Mouse (Mus musculus) MEL (cell line): ENCODE measurements at regions not wholly inside any gene's neighbourhood (a gene's known extent, or its start where the extent isn't known, plus 50 kb on each side); places are given as distances from the start of the nearest gene placed in this dataset.

ENCODE experiments used
- CTCF ChIP-seq, 3 experiments: IDR thresholded peaks in 2 of 3; conservative IDR thresholded peaks in 1 of 3; 2 replicates each; pipeline ENCODE4 v1.5.1; 2011 to 2012; ENCODE audit warnings: low read length in 3 of 3, low read depth in 2 of 3, mild to moderate bottlenecking in 2 of 3, improper control_type of control experiment in 1 of 3, inconsistent platforms in 1 of 3, mixed read lengths in 1 of 3, moderate library complexity in 1 of 3; ENCODE audit not compliant: control insufficient read depth in 1 of 3, insufficient read depth in 1 of 3, poor library complexity in 1 of 3, severe bottlenecking in 1 of 3
- KAT2A ChIP-seq: conservative IDR thresholded peaks from 2 replicates; pipeline ENCODE4 v1.6.1; 2012; ENCODE audit warnings: low read depth, low read length, improper control_type of control experiment, inconsistent platforms
- POLR2A ChIP-seq, 2 experiments: IDR thresholded peaks; 2 replicates each; pipeline ENCODE4 v1.6.1; 2011 to 2012; ENCODE audit warnings: low read length in 2 of 2, mild to moderate bottlenecking in 2 of 2, control low read depth in 1 of 2, improper control_type of control experiment in 1 of 2, low read depth in 1 of 2, moderate library complexity in 1 of 2; ENCODE audit not compliant: control insufficient read depth in 1 of 2, insufficient read depth in 1 of 2, poor library complexity in 1 of 2
- POLR2AphosphoS2 ChIP-seq: IDR thresholded peaks from 2 replicates; pipeline ENCODE4 v1.6.1; 2011; ENCODE audit warnings: low read length, improper control_type of control experiment

DNA sequence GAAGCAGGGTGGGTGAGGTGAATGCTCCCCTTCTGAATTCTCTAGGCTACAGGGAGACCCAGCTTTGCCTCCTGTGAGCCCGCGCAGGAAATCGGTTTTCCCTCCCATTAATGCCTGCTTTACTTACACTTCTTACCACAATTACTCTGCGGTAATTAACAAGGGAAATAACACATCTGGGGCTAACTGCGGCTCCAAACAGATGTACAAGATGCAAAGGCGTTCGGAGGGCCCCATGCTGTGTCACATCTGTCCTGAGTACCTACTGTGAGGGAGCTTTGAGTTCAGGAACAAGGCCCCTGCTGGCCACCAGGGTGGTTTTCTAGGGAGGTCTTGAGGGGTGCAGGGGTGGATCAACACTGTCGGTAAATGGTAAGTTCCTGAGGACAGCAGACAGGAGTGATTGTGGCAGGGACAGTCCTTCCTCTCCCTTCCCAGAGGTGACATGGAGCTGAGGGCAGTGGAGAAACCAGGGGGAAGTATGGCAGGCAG, 184.0 kb upstream of the Zfp618 start:
- TF ChIP-seq CTCF (IDR thresholded peaks at IDR 0.05 in 2 of 3, conservative IDR thresholded peaks at IDR 0.05 in 1 of 3; ENCODE audit: control insufficient read depth in 1 of 3, insufficient read depth in 1 of 3, low read depth in 2 of 3, low read length in 3 of 3, poor library complexity in 1 of 3, severe bottlenecking in 1 of 3) (no peak), POLR2AphosphoS2 (no peak), KAT2A (no peak), POLR2A (IDR thresholded peaks at IDR 0.05; ENCODE audit: control insufficient read depth in 1 of 2, insufficient read depth in 1 of 2, low read depth in 1 of 2, low read length in 2 of 2, poor library complexity in 1 of 2) (no peak)
